Mouse (Mus musculus): ENCODE measurements around the gene Gm21748. TPM values are rescaled to one million over a fixed set of nuclear protein-coding genes. Genes with fewer than 3 reads are reported as not detected.
"Not testable (repeated sequence)": the region's sequence is repeated elsewhere in the genome, so short reads cannot be mapped to it uniquely, and the experiment has no call there.

The Gm21748 gene
- not detected in 2 replicates for polyA plus RNA-seq (2015; fragmentation: Nextera tagmentation; extraction: Ambion mirVana)

GRCm38 (mm10) chrY:90839077-90839476 lies at the start of gene Gm21748:
Gene Gm21748 (minus strand): TSS chrY:90839177.
- H3K36me3 ChIP-seq; H3K9me3 ChIP-seq; H3K9ac ChIP-seq; ATAC-seq (ENCODE audit: low FRiP score); H3K4me3 ChIP-seq; H3K4me2 ChIP-seq; H3K27me3 ChIP-seq; H3K4me1 ChIP-seq (replicated peaks); H3K27ac ChIP-seq: not testable (repeated sequence)
- no CpG with 5 or more reads among the region's 8 CpGs for WGBS

Other genes starting within 250 kb of the Gm21748 start
- not detected in 2 replicates for gene Gm21860, start 84.4 kb downstream of the Gm21748 start, polyA plus RNA-seq (2015; fragmentation: Nextera tagmentation; extraction: Ambion mirVana)
- gene Gm47283, start 54.4 kb downstream of the Gm21748 start, polyA plus RNA-seq (2015; fragmentation: Nextera tagmentation; extraction: Ambion mirVana) = not detected in 2 replicates